Mouse (Mus musculus) kidney, embryonic 14.5 days (tissue): ENCODE results near the gene Prr29. TPM values are rescaled to one million over a fixed set of nuclear protein-coding genes. Genes with fewer than 3 reads are reported as not detected.
A peak's percentile ranks its signal among the peaks of the same experiment; 100 is the strongest.

Experiments used
- ATAC-seq: fragments of 200-750 bp; cut with Nextera tagmentation; 2 replicates; pipeline ENCODE4 v1.8.0; 2017; ENCODE audit warnings: moderate number of reproducible peaks, mild to moderate bottlenecking, moderate TSS enrichment, moderate library complexity; ENCODE audit not compliant: low FRiP score, low TSS enrichment
- H3K27ac ChIP-seq: fragments of 300-500 bp; sonication (generic); 2 replicates; pipeline ENCODE4 v1.5.1; 2014; ENCODE audit warnings: low read depth, mild to moderate bottlenecking, low read length, moderate library complexity, mixed read lengths
- H3K27me3 ChIP-seq: fragments of 300-500 bp; sonication (generic); 2 replicates; pipeline ENCODE4 v1.6.1; 2014; ENCODE audit warnings: mild to moderate bottlenecking, low read length; ENCODE audit not compliant: control insufficient read depth, insufficient read depth
- H3K36me3 ChIP-seq: fragments of 300-500 bp; sonication (generic); 2 replicates; pipeline ENCODE4 v1.6.1; 2014; ENCODE audit warnings: low read length, mixed read lengths; ENCODE audit not compliant: control insufficient read depth, insufficient read depth
- H3K4me1 ChIP-seq: fragments of 300-500 bp; sonication (generic); 2 replicates; pipeline ENCODE4 v1.6.1; 2014; ENCODE audit warnings: low read length, mixed read lengths; ENCODE audit not compliant: control insufficient read depth, insufficient read depth
- H3K4me2 ChIP-seq: fragments of 300-500 bp; sonication (generic); replicated peaks from 2 replicates; pipeline ENCODE4 v1.6.1; 2014; ENCODE audit warnings: low read depth, mild to moderate bottlenecking, low read length
- H3K4me3 ChIP-seq: fragments of 300-500 bp; sonication (generic); 2 replicates; pipeline ENCODE4 v1.5.1; 2014; ENCODE audit warnings: mild to moderate bottlenecking, low read length
- H3K9ac ChIP-seq: fragments of 300-500 bp; sonication (generic); 2 replicates; pipeline ENCODE4 v1.6.1; 2014; ENCODE audit warnings: low read depth, mild to moderate bottlenecking, low read length, moderate library complexity
- H3K9me3 ChIP-seq: fragments of 300-500 bp; sonication (generic); 2 replicates; pipeline ENCODE4 v1.6.1; 2016; ENCODE audit warnings: low read length; ENCODE audit not compliant: control insufficient read depth
- WGBS: fragments of 180-500 bp; shearing (Covaris S2); extraction: QIAGEN DNeasy Blood & Tissue Kit; methylation state at CpG from one replicate; pipeline ENCODE4 v1.1.7; 2014; 5-methylcytosine and 5-hydroxymethylcytosine counted together
- polyA plus RNA-seq: library from polyadenylated mRNA; unstranded; fragments of >200 nt; fragmentation: Nextera tagmentation; extraction: Ambion mirVana; gene quantifications from 2 replicates; pipeline ENCODE4 v1.2.1, GENCODE M21; 2014

Prr29 gene
- polyA plus RNA-seq, 1 experiment from 2014 or later: 0.46 TPM

DNA sequence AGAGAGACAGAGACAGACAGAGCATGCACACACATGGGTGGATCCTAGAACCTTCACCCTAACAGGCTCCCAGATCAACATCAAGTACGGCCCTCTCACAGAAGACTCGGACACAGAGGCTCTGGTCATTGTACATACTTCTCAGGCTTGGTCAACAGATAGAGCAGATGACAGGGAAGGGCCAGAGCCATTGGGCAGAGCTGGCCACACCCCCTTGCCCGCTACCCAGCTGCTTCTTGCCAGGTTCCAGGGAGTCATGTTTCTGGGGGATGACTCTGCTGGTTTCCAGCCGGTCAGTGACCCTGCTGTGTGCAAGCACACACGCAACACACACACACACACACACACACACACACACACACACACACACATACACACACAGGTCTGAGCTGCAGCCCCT lies 14.4 kb upstream of the Prr29 start:
- Histone ChIP-seq H3K36me3 (no peaks in the 10 kb centered on the region), H3K4me2 (no peak overlapping the region), H3K27ac (no peak overlapping the region), H3K9me3 (no peaks in the 10 kb centered on the region), H3K4me3 (no peak overlapping the region), H3K27me3 (no peaks in the 10 kb centered on the region), H3K9ac (no peak overlapping the region), H3K4me1 (no peaks in the 10 kb centered on the region)
- 39% methylated on average over 5 of the region's 5 CpGs for WGBS
- ATAC-seq: peak; percentile 64; the same call in 1 of the 2 replicates

DNA sequence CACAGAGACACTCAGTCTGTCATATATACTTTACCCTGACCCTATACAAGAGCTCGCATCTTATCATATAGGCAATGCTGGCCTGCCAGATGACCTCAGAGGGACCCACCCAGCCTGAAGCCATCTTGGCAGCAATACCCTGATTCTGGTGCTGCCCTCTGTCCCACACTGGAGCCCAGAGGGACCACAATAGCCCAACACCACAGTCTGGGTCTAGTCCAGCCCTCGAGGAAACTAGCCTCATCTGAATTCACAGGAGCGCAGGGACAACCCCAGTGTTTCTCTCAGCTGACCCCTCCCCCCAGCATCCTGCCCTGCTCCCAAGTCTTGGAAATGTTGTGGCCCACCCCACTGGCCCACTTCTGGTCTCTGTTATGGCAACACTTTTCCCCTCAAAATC lies 14.0 kb upstream of the Prr29 start:
- Histone ChIP-seq H3K4me1 (no peaks in the 10 kb centered on the region), H3K9me3 (no peaks in the 10 kb centered on the region), H3K27ac (no peak overlapping the region), H3K27me3 (no peaks in the 10 kb centered on the region), H3K36me3 (no peaks in the 10 kb centered on the region), H3K4me3 (no peak overlapping the region), H3K4me2 (no peak overlapping the region), H3K9ac (no peak overlapping the region)
- 59% methylated on average over 3 of the region's 3 CpGs for WGBS
- ATAC-seq: no peak

DNA sequence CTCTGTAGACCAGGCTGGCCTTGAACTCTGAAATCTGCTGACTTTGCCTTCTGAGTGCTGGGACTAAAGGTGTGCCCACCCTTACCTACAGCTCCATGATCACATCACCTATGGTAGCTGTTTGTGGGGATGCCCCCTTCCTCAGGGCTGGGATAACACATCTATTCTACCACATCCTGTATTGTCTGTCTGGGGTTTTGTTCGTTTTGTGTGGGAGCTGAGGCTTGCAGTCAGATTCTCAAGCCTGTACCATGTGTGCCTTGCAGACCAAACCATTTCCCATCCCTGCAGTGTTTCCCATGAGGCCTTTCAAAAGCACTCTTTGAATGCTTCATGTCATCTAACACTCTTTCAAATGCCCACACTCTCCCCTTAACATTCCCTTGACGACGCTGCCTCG lies 13.3 kb upstream of the Prr29 start:
- no peak overlapping the region for H3K27ac ChIP-seq
- ATAC-seq: no peak
- H3K4me1 ChIP-seq: no peaks in the 10 kb centered on the region
- H3K36me3 ChIP-seq: no peaks in the 10 kb centered on the region
- H3K27me3 ChIP-seq: no peaks in the 10 kb centered on the region
- 81% methylated on average over 4 of the region's 4 CpGs for WGBS
- no peak overlapping the region for H3K9ac ChIP-seq
- no peak overlapping the region for H3K4me2 ChIP-seq
- H3K9me3 ChIP-seq: no peaks in the 10 kb centered on the region
- no peak overlapping the region for H3K4me3 ChIP-seq

DNA sequence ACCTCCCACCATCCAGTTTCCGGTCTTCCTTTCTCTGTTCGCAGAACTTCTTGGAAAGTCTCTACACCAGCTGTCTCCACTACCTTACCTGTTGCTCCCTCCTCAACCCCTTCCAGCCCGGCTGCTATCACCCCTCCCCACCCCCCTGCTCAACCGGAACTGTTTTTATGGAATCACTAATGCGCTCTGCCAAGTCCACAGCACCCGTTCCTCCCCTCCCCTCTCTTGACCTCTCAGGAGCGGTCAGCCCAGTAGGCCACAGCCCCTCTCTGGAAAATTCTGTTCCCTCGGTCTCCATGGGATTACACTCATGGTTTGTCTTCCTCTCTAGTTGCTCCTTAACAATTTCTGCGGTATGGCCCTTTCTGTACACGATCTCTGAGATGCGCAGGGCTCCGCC lies 12.1 kb upstream of the Prr29 start, which contains the start of gene Scn4a:
Scn4a (minus strand) TSS at position 101 of the 400 bp plus-strand sequence.
- Histone ChIP-seq H3K9me3 (no peaks in the 10 kb centered on the region), H3K27ac (no peak within 1 kb of the TSS), H3K9ac (no peak within 1 kb of the TSS), H3K4me1 (no peaks in the 10 kb centered on the region), H3K4me2 (no peak within 1 kb of the TSS), H3K27me3 (no peaks in the 10 kb centered on the region), H3K4me3 (no peak within 1 kb of the TSS), H3K36me3 (no peaks in the 10 kb centered on the region)
- no peak for ATAC-seq
- 75% methylated on average over 12 of the region's 12 CpGs for WGBS

DNA sequence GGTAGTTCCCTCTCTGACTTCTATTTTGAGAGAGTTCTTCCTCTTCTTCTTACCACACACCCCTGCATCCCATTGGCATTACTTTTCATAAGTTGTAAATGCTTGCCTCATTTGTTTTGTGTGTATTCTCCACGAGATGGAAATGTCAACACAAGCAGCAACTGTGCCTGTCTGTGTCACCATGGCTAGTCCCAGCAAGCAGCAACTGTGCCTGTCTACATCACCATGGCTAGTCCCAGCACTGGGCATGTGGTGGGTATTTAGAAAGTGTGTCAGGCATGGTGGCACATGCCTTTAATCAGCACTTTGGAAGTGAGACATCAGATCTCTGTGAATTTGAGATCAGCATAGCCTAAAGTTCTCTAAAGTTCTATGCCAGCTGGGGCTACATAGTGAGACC lies 11.1 kb upstream of the Prr29 start:
- no peaks in the 10 kb centered on the region for H3K9me3 ChIP-seq
- WGBS: 77% methylated on average over 1 of the region's 1 CpGs
- no peak overlapping the region for H3K4me2 ChIP-seq
- H3K9ac ChIP-seq: no peak overlapping the region
- H3K27me3 ChIP-seq: no peaks in the 10 kb centered on the region
- no peaks in the 10 kb centered on the region for H3K36me3 ChIP-seq
- ATAC-seq: no peak
- no peak overlapping the region for H3K27ac ChIP-seq
- no peak overlapping the region for H3K4me3 ChIP-seq
- no peaks in the 10 kb centered on the region for H3K4me1 ChIP-seq

DNA sequence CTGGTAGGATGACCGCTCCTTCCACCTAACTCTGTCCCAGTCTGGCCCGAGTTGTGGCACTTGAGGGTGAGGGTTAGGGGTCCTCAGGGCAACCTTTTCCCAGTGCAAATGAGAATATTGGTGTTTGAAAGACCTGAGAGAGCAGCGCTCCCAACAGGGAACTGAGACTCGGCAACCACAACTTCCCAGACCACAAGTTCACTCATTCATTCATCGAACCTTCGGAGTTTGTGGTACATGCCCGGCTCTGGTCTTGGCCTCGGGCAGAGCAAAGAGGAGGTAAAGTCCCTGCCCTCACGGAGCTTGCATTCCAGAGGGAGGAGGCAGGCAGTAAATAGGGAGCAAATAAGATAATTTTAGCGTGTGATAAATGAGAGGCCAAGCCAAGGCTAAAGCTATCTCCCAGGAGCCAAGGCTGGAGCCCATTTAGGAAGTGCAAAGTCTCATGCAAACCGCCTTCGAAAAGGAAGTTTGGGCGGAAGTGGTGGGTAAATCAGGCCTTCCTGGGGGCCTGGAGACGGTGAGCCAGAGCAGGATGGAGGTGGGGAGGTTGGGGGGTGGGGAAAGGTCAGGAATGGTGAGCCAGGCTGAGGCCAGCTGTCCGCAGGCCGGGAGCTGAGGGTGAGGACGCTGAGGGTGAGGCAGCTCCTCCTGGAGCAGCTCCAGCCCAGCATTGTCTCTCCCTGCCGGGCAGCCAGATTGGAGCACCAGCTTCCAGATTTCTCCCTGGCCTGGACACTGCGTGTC lies 9.7 kb upstream of the Prr29 start:
- Histone ChIP-seq H3K4me1 (no peaks in the 10 kb centered on the region), H3K9me3 (no peaks in the 10 kb centered on the region), H3K27ac (no peak overlapping the region), H3K4me2 (no peak overlapping the region), H3K4me3 (no peak overlapping the region), H3K9ac (no peak overlapping the region), H3K27me3 (no peaks in the 10 kb centered on the region), H3K36me3 (no peaks in the 10 kb centered on the region)
- ATAC-seq: no peak
- 65% methylated on average over 19 of the region's 19 CpGs for whole genome bisulfite sequencing

DNA sequence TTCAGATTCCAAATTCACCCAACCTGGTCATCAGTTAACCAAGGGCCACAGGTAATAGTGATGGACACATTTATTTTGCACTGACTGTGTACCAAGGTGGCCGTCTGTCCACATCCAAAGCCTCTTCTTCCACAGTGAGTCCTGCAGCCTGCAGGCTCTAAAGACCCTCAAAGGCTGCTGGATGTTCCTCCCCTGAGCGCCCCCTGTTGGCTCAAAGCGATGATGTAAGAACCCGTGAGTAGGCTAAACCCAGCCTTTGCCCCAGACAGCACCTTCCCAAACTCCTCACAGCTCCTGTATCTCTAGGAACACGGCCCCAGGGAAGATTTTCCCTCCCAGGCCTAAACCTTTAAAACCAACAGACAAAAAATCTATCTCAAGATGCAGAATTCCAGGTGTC lies 5.9 kb upstream of the Prr29 start:
- Histone ChIP-seq H3K27ac (no peak overlapping the region), H3K36me3 (no peaks in the 10 kb centered on the region), H3K4me2 (no peak overlapping the region), H3K9ac (no peak overlapping the region), H3K27me3 (no peaks in the 10 kb centered on the region), H3K9me3 (no peaks in the 10 kb centered on the region), H3K4me3 (no peak overlapping the region), H3K4me1 (no peaks in the 10 kb centered on the region; the same call in 1 of the 2 replicates)
- 27% methylated on average over 5 of the region's 5 CpGs for WGBS
- ATAC-seq: no peak

DNA sequence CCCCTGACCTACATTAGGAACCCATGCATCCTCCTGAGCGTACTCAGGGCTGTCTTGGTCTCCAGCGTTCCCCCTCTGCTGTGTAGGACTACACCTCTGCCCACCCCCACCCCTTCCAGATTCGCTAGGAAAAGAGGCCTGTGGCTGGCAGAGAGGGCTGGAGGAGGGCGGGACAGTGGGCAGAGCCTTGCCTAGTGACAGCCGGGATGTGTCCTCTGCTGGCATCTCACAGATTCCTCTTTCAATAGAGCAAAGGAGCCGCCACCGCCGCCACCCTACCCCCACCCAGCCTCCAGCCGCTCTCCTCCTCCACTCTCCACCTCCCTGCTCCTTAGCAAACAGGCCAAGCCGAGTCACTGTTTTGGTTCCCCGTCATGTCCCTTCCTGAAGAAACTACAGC lies 560 bp upstream of the Prr29 start:
- ATAC-seq: peak; percentile 80
- 0 out of 2 replicates have a peak overlapping the region, but pooled peaks have one; percentile 24 for H3K27ac ChIP-seq
- H3K27me3 ChIP-seq: no peaks in the 10 kb centered on the region
- no peaks in the 10 kb centered on the region for H3K9me3 ChIP-seq
- H3K4me2 ChIP-seq: peak overlapping the region; percentile 19; the same call in 1 of the 2 replicates
- H3K4me3 ChIP-seq: no peak overlapping the region
- peaks cover 13% of the 10 kb centered on the region for H3K4me1 ChIP-seq
- WGBS: 11% methylated on average over 11 of the region's 11 CpGs
- no peaks in the 10 kb centered on the region for H3K36me3 ChIP-seq
- H3K9ac ChIP-seq: peak overlapping the region; percentile 28; the same call in 1 of the 2 replicates

DNA sequence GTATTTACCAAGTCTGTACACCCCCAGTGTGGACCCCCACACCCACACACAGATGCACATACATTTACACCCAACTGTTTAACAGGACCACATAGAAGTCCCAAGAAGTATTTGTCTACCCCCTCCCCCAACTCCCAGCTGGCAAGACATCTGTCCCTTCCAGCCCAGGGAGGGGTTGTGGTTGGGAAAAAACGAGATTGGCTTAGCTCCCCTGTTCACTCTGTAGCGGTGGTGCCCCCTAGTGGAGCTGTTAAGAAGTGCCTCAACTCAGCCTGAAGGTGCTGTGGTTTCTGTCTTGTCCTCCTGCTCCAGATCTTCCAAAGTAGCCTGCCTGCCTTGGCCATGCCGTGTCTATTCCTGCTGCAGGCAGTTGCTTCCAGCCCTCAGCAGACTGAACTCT lies 1.0 kb downstream of the Prr29 start:
- 8% methylated on average over 3 of the region's 3 CpGs for WGBS

More for the DNA sequence above, 1.0 kb downstream of the Prr29 start:
- Histone ChIP-seq H3K9ac (no peak overlapping the region), H3K27me3 (no peaks in the 10 kb centered on the region), H3K4me2 (no peak overlapping the region), H3K9me3 (no peaks in the 10 kb centered on the region), H3K36me3 (no peaks in the 10 kb centered on the region), H3K4me1 (peaks cover 13% of the 10 kb centered on the region), H3K27ac (no peak overlapping the region), H3K4me3 (no peak overlapping the region)
- peak; percentile 47; the same call in 1 of the 2 replicates for ATAC-seq
